Mouse (Mus musculus) lung, postnatal 10 days (tissue): ENCODE data around the gene Lgr5.

Source experiments
- DNase-seq: peaks from one replicate; pipeline ENCODE4 v3.0.0; 2021

Gene Lgr5

DNA sequence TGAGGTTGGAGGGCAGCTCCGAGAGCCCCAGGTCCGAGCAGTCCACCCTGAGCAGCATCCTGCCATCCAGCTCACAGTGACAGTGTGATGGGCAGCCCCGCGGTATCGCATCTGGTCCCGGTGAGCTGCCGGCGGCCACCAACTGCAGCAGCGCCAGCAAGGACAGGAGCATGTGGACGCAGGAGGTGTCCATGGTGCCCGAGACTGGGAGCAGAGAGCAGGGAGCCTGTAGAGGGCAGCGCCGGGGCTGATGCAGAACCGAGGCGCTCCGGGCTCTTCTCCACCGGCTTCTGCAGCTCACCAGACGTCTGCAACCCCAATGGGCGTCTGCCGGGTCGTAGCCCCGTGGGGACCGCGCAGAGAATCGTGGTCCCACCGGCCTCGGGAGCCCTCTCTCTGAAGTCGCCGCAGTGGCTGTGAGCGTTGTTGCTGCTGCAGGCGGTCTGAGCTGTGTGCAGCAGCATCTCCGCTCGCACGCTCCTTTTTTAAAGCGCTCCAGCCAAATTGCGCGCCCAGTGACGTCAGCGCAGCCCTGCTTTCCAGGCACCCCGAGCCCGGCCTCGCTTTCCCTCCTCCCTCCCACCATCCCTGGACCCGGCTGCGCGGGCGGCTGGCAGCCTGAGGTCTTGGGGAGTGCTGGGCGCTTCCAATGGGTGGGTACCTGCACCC, at the start of gene Lgr5:
Lgr5 (minus strand) TSS at position 480 of the 669 bp plus-strand sequence.
- DNase-seq = peak; percentile 51

DNA sequence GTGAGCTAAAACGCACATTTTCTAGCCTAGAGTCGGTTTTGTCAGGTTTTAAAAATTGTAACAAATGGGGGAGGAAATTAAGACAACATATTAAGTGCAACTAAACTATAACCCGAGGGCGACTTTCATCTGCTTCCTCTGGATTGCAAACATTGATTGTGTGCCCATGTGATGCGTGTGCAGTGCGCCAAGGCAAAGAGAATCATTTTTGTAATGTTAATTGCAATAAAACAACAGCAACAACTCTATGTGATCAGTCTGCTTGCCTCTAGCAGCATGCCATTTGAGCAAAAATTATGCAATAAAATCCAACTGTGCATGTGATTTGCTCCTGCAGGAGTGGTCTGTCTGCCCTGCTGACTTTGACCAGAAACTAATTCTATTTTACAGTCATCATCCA, 39.1 kb upstream of the Lgr5 start:
- no peak for DNase-seq

DNA sequence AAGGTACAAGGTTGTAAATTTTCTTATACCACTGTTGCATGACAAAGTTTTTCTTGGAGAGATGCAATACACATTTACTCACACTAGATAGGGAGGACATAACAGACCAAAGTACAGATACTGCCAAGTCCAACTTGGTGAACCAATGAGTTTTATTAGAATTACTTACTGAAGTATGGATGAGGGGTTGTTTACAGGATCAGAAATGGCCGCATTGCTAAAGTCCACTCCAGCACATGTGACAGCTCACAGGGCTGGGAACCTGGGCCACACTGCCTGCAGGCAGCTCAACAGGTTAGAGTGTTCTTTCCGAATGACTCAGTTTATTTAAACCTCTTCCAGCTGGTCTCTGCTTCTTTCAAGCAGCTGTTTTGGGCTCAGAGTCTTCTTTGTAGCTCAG, 37.4 kb upstream of the Lgr5 start:
- no peak for DNase-seq

DNA sequence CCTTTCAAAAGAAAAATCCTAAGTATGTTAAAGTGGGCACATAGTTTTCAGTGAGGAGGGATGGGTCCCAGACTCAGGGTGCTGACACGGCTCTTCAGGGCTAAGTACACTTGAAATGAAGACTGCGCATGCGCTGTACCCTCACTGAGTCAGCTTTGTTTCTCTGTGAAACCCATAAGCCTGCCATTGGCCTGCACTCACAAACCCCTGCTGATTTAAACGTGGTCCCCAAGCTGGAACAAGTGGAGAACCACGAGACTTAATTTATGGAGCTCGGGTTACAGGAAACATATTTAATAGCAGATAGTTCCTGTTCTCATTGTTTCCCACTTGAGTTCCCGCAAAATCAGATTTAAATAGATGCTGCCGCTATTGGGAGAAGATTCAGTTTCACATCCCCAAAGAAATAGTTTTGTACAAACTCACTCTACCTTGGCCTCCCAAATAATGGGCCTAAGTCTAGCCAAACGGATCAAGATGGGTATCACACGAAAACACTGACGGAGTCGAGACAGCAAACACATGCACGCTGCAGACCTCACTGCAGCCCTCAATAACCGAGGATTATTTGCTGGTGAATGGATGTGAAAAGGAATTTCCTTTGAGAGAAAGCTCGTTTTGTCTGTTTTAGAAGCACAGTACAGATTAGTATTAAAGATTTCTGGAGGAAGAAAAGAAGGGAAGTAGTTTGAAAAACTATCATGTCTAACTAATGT, 36.5 kb upstream of the Lgr5 start:
- peak; percentile 58 for DNase-seq

DNA sequence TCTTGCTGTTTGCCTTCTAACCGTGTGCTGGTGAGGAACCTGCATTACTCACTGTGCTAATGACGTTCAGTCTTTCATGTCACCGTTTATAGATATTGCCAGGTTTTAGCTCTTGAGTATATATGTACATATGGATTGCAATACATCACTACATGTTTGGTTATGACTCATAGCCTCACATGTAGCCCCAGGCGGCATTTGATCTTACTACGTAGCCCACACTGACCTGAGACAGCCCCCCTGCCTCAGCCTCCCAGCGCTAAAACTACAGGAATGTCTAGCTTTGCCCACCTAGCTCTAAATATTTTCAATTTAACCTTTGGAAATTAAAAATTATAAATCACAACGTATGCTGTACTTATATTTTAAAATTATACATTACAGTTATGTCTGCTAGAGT, 35.9 kb upstream of the Lgr5 start:
- no peak for DNase-seq

DNA sequence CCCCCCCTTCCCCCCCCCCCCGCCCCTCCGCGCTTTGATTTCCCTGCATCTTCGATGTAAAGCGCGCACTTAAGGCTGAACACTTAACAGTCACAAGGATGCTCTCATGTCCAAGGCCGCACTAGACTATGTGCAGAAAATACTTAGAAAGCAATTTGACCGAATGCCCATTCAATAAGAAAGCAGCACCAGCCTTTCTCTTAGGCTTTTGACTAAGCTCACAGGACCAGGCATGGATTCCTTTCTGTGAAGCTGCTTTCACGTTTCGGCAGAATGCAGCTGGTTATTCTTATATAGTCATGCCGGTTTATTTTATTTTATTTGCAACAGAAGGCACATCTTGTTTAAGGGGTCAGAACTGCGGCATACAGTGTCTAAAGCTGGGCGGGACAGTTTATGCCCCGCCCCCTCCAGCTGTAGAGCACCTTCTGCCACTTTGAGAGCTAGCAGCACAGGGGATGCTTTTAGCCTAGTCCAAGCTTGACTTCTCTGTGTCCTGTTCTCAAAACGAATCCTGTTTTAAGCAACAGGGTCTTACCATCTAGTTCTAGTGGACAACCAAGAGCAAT, 30.8 kb upstream of the Lgr5 start:
- no peak for DNase-seq

DNA sequence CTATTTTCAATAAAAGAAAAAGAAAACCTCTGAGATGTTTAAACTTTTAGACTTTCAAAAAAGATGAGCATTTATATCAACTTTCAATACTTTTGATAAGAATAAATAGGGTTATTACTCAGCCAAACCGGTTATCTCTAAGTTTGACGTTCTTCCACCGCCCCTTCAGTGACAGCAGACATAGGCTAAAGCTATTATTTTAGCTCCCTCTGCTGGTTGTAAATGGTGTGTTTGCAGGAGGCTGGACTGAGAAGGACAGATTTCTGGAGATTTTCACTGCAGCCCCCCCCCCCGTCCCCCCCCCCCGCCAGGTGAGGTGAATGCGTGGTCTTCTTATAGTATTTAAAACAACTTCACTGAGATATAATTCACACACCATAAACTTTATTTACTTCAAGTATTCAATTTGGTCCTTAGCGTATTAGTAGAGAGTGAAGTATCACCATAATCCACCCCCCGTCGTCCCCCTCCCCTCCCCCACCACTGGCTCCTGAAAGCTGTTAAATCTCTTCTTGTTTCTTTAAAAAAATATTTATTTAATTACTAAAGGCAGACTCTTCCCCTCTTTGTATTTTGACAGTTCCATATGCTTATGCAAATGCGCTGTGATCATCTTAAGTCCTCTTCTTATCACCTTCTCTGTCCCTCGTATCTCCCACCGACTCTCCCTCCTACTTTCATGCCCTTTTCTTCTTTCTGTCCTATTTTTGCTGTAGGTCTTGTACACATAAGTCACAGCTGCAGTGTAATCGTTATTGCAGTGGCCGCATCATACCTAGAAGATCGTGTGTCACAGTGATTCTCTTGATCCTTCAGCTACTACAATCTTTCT, 30.1 kb upstream of the Lgr5 start:
- peak; percentile 66 for DNase-seq

DNA sequence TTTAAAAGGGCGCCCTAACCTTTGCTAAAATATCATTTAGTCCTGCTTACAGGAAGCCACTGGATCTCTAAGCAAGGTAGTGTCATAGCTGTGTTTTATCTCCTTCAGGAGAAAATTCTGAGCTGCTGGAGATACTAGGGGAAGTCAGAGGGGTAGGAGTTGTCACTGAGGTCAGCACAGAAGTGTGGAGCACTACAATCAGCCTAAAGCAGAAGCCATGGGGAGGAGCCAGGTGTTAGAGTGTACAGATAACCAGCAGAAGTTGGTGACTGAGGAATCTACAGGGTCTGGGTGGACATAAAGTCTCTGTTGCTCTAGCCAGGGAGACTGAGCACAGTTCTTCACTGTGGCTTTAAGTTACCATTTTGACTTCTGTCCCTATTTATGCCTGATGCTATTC, 8.2 kb upstream of the Lgr5 start:
- DNase-seq = no peak

DNA sequence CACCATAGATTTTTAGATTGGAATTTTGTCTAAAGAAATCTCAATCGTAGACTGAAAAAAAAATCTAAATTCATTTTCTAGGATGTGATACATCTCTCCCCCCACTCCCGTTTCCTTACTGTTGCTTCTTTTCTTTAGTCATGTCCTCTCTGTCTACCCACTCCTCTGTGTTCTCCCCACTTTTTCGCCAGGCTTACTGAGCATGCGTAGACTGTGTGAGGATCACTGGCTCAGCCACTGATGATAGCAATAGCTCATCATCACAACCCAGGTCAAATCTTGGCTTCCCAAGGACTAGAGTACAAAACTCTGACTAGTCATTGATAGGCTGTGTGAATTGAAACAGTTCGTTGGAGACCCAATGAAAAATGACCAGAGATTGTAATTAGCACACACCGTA, 6.1 kb upstream of the Lgr5 start:
- DNase-seq = no peak

DNA sequence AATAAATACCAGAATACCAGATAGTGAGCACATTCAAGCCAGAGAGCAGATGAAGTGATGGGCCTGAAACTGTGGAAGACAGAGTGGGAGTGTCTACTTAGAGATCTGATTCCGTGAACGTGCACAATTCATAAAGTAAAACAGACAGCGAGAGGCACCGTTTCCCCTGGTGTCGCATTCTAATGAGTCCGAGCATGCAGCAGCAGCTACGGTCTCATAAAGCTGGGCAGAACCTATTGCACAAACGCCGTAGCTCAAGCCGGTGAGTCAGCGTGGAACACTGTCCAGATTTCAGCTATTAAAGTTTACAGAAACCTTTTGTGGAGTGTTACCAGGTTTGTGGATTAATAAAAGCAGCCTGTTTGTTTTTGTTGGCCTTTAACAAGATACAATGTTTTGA, 5.6 kb upstream of the Lgr5 start:
- DNase-seq = no peak

DNA sequence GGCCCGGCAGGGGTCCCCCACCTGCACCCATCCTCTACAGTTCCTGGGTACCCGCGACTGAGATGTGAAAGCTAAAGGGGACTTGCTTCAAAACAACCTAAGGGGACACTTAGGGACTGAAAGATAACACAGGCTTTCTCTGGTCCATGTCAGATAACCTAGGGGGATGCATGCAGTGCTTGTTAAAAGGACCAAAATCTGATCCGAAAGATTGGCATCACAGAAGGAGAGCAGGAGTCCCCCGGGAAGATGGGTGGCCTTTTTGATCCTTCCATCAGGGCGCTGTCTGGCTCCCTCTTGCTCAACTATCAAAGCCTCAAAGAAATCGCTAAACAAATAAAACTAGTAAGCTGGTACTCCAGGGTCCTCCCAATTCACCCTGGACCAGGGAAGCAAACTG, 399 bp upstream of the Lgr5 start:
- no peak for DNase-seq

DNA sequence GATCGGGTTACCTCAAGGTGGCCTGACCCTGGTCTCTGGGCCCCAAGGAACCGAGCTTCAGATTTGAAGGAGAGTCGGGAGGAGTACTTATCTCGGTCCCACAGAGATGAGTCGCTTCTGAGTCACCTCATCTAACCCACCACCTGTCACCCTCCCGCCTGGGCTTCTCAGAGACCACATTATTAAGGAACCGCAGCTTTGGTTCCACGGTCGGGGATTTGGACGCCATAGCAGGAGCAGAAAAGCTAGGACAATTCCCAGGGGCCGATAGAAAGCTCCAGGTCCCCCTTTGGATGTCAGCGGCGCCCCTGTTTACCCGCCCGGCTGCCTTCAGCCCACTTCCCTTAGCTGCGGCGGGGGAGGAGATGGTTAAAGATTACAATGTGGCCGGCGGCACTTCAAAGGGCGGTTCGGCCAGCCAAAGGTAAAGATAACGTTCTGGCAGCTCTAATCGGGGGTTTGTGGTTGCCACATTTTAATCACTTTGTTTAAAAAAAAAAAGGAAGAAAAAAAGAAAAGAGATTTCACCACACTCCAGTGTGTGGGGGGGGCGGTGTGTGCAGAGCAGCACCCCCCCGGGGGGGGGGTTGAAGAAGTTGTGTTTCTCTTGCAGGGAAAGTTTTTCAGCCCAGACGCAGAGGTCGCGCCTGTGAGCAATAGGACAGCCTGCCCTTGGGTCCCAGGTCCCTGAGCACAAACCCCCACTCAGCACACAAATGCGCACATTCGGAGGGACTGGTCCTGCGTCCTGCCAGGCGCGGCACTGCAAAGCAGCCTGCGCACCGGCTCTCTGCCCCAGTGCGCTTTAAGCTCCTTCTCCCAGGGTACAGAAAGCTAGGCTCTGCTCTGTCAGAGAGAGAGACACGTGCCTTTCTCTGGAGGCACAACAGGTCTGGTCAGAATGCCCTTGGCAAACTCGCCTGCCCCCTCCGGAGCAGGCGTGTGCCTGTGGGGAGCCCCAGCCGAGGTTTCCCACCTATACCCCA, 1.0 kb downstream of the Lgr5 start:
- no peak for DNase-seq

DNA sequence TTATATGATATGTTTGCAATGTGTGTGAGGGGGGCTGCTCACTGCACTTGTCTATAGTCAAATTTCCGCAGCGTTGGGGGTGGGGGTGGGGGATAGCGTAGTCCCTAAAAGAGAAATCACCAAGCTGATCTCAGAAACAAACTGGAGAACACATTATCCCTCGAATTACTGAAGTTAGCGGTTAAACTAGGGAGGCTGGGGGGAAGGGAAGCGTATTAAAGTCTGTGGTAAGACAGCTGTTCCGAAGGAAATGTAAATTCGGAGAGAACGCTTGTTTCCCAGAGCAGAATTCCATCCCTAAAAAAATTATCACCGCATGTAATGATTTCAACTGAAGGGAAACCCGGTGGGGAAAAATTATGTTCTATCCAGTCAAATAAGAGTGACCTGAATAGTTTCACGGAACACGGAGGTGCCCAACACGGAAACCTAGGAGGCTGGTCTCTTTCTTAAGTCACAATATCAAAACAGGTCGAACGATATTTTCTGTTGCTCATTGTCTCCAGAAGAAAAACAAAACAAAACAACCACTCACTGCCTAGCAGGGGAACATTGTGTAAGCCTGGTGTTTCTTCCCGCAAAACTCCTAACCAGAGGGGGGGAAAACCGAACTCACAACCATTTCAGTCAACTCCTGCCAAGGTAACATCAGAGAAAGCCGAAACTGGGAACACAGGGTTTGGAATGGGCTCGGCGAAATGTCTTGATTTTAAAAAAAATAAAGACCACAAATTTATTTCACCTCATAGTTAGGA, 1.9 kb downstream of the Lgr5 start:
- DNase-seq = no peak

DNA sequence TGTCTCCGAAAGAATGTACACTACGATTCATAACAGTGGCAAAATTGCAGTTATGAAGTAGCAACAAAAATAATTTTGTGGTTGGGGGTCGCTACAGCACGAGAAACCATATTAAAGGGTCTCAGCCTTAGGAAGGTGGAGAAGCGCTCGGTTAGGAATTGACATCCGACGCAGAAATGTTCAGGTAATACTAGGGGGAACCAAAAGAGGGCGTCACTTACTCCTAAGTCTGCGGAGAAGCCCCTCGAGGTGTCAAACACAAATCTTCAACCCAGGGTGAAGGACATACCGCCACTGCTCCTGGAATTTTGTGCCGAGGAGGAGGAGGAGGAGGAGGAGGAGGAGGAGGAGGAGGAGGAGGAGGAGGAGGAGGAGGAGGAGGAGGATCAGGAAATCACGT, 2.9 kb downstream of the Lgr5 start:
- DNase-seq = no peak

DNA sequence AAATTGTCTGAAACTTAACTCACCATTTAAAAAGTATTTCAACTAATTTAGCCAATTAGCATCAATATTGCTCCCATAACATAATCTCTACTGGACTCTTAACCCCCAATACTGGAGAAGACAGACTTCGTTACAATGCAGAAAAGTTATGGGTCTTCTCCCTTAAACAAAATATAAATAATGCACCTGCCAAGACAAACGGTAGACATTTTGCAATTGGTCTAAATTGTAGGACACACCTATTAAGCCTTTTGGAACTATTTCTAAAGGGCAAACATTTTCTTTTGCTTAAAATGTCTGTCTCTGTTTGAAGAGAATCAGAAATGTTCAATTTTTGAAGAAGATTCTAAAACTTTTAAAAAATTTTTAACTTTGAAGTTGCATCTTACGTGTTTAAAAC, 4.5 kb downstream of the Lgr5 start:
- no peak for DNase-seq

DNA sequence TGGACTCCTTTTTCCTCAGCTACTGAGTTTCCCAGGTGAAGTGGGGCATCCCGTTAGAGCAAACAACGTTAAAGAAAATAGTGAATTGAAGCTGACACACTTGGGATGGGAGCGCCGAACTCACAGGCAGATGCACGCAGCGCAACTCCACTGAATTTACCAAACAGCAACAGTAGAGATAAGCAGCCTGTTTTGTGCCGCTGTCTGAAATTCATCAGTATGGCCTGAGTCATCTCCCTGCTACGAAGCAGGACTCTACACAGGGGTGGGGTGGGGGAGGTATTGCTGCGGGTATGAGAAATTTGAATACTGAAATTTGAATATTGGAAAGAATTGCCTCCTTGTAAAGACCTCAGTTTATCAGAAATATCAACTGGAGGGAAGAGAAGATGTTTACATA, 5.6 kb downstream of the Lgr5 start:
- DNase-seq = no peak

DNA sequence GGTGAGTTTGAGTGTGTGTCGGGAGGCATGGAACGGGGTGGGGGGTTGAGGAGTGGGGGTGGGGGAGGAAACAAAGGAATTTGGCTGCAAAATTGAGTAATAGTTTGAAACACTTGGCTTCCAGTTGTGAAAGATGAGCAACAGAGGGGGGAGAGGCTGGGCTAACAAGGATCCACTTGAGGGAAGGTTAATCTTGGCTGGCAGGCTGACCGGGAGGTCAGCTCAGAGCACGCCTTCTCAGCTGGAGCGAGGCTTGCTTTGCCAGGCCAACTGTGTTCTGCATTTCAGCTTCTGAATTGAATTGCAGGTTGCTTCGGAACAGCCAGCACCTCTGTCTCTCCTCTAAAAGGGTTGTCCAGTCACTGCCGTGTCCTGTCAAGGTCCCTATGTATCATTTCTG, 8.1 kb downstream of the Lgr5 start:
- peak; percentile 13 for DNase-seq

DNA sequence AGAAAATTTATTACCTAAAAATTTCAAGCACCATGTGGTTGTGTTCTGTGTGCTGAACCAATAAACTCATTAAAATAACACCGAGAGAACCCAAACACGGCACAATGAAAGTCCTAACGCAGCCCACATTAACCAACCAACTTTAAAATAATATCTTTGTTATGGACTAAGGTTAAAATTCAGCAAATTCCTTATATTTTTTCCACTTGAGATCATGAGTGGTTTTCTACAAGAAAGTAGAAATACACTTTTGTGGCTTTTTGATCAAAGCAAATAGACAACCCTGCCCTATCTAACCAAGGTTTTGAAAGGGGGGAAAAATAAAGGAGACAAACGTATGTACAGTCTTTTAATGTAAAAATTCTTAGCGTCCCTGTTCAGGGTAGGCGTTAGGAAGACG, 8.5 kb downstream of the Lgr5 start:
- no peak for DNase-seq

DNA sequence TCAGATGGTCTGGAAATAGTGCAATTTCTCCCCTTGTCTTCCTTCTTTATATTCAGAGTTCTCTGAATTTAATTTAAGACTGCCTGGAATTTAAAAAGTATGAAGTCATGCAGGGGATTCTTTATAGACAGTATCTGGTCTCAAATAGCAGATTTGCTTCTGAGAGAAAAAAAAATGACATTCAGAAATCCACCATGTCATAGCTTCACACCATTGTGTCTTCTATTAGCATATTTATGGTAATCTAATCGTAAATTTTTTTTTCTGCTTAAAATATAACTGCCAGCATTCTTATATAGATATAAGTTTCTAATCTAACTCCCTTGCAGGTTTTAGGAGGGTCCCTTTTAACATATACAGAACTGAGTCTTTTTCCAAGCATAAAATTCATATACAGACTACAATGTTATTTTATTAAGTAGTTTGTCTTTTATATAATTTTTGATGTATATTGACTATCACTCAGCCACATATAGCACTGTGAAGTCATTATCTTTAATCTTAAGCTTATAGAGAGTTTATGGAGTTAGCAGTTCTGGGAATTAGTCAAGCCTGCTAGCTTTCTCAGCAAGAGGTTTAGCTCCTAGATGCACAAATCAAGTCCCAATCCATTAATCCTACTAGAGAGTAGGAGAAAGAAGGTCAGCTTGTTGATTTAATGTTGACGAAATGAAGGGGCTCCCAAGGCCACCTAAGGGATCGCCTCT, 15.7 kb downstream of the Lgr5 start:
- DNase-seq = no peak

DNA sequence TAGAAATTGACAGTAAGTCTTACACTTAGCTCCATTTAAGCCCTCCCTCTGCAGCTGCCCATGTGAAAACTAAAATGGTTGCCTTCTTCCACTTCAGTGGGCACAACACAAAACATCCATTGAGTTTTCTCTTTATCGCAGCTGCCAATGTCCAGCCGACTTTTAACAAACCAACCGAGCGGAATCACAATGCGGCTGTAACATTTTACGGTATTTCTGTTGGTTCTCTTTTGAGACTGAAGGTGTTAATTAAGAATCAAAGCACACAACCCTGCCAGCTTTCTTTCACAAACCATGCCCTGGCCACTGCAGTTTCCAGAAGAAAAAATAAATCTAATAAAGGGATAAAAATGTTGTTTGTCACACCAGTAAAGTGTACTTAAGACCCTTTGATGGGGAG, 16.3 kb downstream of the Lgr5 start:
- DNase-seq = no peak

DNA sequence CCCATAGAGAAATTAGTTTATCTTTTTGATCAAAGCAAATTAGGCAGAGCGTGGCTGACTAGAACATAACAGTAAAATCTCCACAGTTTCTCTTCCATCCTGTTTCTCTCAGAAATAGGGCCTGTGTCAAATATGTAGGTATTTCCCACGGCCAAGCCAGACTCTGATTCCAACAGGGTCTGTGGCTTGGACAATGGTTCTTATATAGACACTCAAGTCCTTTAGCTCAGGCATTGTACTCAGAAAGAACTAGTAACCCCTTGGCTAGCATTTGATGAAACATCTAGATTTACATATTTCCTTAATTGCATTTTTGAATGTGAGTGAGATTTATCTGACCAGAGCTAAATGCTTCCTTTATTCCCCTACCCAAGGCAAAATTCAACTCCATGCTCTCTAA, 17.0 kb downstream of the Lgr5 start:
- DNase-seq = no peak
